Mouse (Mus musculus) lung, postnatal 10 days (tissue): ENCODE data around the gene Zscan20.
A peak's percentile ranks its signal among the peaks of the same experiment; 100 is the strongest.

ENCODE experiments used
- DNase-seq: peaks from one replicate; pipeline ENCODE4 v3.0.0; 2021

Zscan20 gene

GRCm38 (mm10) chr4:128609925-128610402, at the start of gene Zscan20:
Gene Zscan20 (minus strand): TSS chr4:128610098.
- peak; percentile 98 for DNase-seq

- DNase-seq = no peak
These were observed 45.5 kb upstream of the Zscan20 start for GRCm38 (mm10) chr4:128655446-128655845.

- peak; percentile 98 for DNase-seq
These were observed 44.8 kb upstream of the Zscan20 start, which contains the start of gene Phc2 for GRCm38 (mm10) chr4:128654505-128655381. Gene Phc2 (plus strand): TSS chr4:128654702.

- peak; percentile 53 for DNase-seq
These were observed 42.8 kb upstream of the Zscan20 start for GRCm38 (mm10) chr4:128652584-128653298.

GRCm38 (mm10) chr4:128651530-128651929, 41.6 kb upstream of the Zscan20 start:
- DNase-seq = no peak

GRCm38 (mm10) chr4:128648567-128649255, 38.8 kb upstream of the Zscan20 start:
- DNase-seq = no peak

GRCm38 (mm10) chr4:128646762-128647161, 36.9 kb upstream of the Zscan20 start:
- DNase-seq = no peak

- DNase-seq = no peak
These were observed 36.0 kb upstream of the Zscan20 start for GRCm38 (mm10) chr4:128645896-128646295.

- DNase-seq = no peak
These were observed 32.1 kb upstream of the Zscan20 start for GRCm38 (mm10) chr4:128641766-128642717.

GRCm38 (mm10) chr4:128638265-128638923, 28.5 kb upstream of the Zscan20 start:
- peak; percentile 68 for DNase-seq

- DNase-seq = peak; percentile 62
These were observed 27.4 kb upstream of the Zscan20 start for GRCm38 (mm10) chr4:128637250-128637649.

- peak; percentile 51 for DNase-seq
These were observed 26.1 kb upstream of the Zscan20 start for GRCm38 (mm10) chr4:128635894-128636585.

GRCm38 (mm10) chr4:128635451-128635850, 25.6 kb upstream of the Zscan20 start:
- DNase-seq = peak; percentile 57

- no peak for DNase-seq
These were observed 11.2 kb upstream of the Zscan20 start for GRCm38 (mm10) chr4:128621109-128621508.

- no peak for DNase-seq
These were observed 10.7 kb upstream of the Zscan20 start for GRCm38 (mm10) chr4:128620572-128620971.

GRCm38 (mm10) chr4:128618963-128619362, 9.1 kb upstream of the Zscan20 start:
- DNase-seq = no peak

GRCm38 (mm10) chr4:128618246-128618911, 8.5 kb upstream of the Zscan20 start, which contains the start of gene Tlr12:
Gene Tlr12 (minus strand): TSS chr4:128618619.
- DNase-seq = peak; percentile 57

- DNase-seq = no peak
These were observed 7.6 kb upstream of the Zscan20 start for GRCm38 (mm10) chr4:128617363-128618120.

- no peak for DNase-seq
These were observed 5.9 kb upstream of the Zscan20 start for GRCm38 (mm10) chr4:128615761-128616160.
